Mouse (Mus musculus): ENCODE measurements around the gene Ano10.

DNA sequence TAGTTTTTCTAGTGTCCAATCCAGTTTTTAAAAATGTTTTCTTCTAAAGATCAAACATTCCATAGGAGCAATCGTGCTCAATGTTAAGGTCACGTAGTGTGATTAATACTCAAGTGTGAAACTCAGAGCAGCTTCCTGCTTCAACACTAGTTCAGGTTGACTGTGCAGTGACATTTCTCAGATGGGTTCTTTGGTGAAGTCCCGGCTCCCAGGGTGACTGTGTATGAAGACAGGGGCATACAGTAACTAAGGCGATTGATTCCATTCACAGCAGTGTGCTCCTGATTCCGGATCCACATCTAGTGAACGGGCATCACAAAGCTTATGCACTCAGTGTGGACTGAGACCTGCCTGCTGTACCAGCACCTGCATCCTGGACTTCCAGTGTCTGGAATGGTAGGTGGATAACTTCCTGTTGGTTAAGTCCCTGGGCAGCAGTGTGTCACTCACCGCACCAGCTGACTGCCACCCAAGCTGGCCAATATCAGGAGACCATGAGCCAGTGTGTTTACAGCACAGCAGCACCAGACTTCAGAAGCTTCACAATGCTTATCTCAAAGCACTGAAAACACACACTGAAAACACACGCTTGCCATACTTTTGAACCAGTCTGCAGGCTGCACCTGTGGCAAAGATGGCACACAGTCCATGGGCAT is 60.8 kb downstream of the Ano10 start:
- TF ChIP-seq CTCF (conservative IDR thresholded peaks at IDR 0.05; ENCODE audit: insufficient read depth, insufficient read length, low read depth, low read length) (no peak), POLR2A (IDR thresholded peaks at IDR 0.05; ENCODE audit: low read depth, low read length) (no peak)

Data from kidney, adult 2 months (tissue).